Comparison of ENCODE assay signal across 8 mouse cellular contexts in the genomic region with DNA sequence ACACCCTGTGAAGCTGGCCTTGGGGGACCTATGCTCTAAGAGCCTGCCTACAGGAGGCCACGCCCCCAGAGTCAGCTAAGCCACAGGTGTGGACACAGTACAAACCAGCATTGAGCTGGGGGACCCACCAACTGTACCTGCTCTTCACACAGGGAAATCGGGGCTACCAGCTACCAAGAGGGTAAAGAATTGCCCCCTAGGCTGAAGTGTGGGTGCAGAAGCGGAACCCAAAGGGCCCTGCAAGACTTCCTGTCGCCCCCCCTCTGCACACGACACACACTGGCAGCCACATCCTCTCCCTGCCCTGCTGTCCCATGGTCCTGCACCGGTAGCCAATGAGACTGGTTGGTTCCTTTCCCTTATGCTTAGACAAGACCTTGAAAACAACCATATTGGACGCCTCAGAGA. TPM values are rescaled to one million over a fixed set of nuclear protein-coding genes. Genes with fewer than 3 reads are reported as not detected.
DNase-seq lines count a peak whose midpoint lies in the region; ATAC-seq and TF ChIP-seq lines count a peak whose summit lies in the region.

No protein-coding gene starts in this region.

- peak overlapping the region; percentile 96 for H3K9ac ChIP-seq in heart, embryonic 13.5 days
- H3K9ac ChIP-seq in embryonic facial prominence, embryonic 11.5 days (replicated peaks; ENCODE audit: low read length): no peak overlapping the region; the same call in 1 of the 2 replicates
- H3K9ac ChIP-seq in hindbrain, postnatal 0 days (replicated peaks; ENCODE audit: low read length): peak overlapping the region; percentile 75
- H3K9ac ChIP-seq in lung, embryonic 16.5 days (ENCODE audit: low read length): peak overlapping the region; percentile 93

- no peak for ATAC-seq in heart, embryonic 13.5 days (ENCODE audit: extremely low read depth, insufficient number of reproducible peaks, low FRiP score, low TSS enrichment)
- ATAC-seq in embryonic facial prominence, embryonic 11.5 days (replicated peaks; ENCODE audit: insufficient number of reproducible peaks, low FRiP score, low TSS enrichment, low read depth): no peak
- no peak for ATAC-seq in hindbrain, postnatal 0 days
- no peak for ATAC-seq in lung, embryonic 16.5 days (ENCODE audit: low read depth)

- peaks cover 54% of the 10 kb centered on the region for H3K4me1 ChIP-seq in heart, embryonic 13.5 days
- H3K4me1 ChIP-seq in embryonic facial prominence, embryonic 11.5 days (ENCODE audit: control insufficient read depth, insufficient read depth, low read length): peaks cover 14% of the 10 kb centered on the region
- peaks cover 12% of the 10 kb centered on the region for H3K4me1 ChIP-seq in hindbrain, postnatal 0 days (ENCODE audit: insufficient read depth, low read length)
- H3K4me1 ChIP-seq in lung, embryonic 16.5 days (replicated peaks; ENCODE audit: control insufficient read depth, insufficient read depth, low read length): peaks cover 30% of the 10 kb centered on the region

- peaks cover 26% of the 10 kb centered on the region for H3K36me3 ChIP-seq in heart, embryonic 13.5 days
- 0 out of 2 replicates have a peak, but pooled peaks cover 2% of the 10 kb centered on the region for H3K36me3 ChIP-seq in embryonic facial prominence, embryonic 11.5 days (replicated peaks; ENCODE audit: control insufficient read depth, insufficient read depth, low read depth, low read length)
- peaks cover 9% of the 10 kb centered on the region; the same call in 1 of the 2 replicates for H3K36me3 ChIP-seq in hindbrain, postnatal 0 days (ENCODE audit: insufficient read depth, low read length)
- peaks cover 7% of the 10 kb centered on the region for H3K36me3 ChIP-seq in lung, embryonic 16.5 days (ENCODE audit: control insufficient read depth, insufficient read depth, low read length)

- no peak for DNase-seq in heart, adult 9 months (ENCODE audit: low spot score in 2 of 2)
- DNase-seq in embryonic facial prominence, embryonic 11.5 days (ENCODE audit: low spot score): no peak
- DNase-seq in hindbrain, postnatal 0 days (ENCODE audit: low spot score): no peak
- peak; percentile 52 for DNase-seq in spleen, adult 12 weeks (ENCODE audit: low spot score)
- DNase-seq in cerebellum, adult 8-10 months: no peak
- no peak for DNase-seq in right cerebral cortex, adult 18-20 months

- no peak overlapping the region for H3K27ac ChIP-seq in heart, embryonic 13.5 days (replicated peaks)
- no peak overlapping the region for H3K27ac ChIP-seq in embryonic facial prominence, embryonic 11.5 days (replicated peaks; ENCODE audit: low read depth, low read length)
- no peak overlapping the region for H3K27ac ChIP-seq in hindbrain, postnatal 0 days
- H3K27ac ChIP-seq in lung, embryonic 16.5 days (ENCODE audit: low read length): peak overlapping the region; percentile 28; the same call in 1 of the 2 replicates

- 67% methylated on average over 7 of the region's 7 CpGs for WGBS in heart, embryonic 13.5 days
- 78% methylated on average over 7 of the region's 7 CpGs for WGBS in embryonic facial prominence, embryonic 11.5 days
- 81% methylated on average over 6 of the region's 7 CpGs for WGBS in hindbrain, postnatal 0 days
- 49% methylated on average over 7 of the region's 7 CpGs for WGBS in lung, embryonic 16.5 days

- peak overlapping the region; percentile 80 for H3K4me3 ChIP-seq in heart, embryonic 13.5 days
- no peak overlapping the region for H3K4me3 ChIP-seq in embryonic facial prominence, embryonic 11.5 days (ENCODE audit: low read depth, low read length)
- no peak overlapping the region for H3K4me3 ChIP-seq in hindbrain, postnatal 0 days (ENCODE audit: low read length)
- H3K4me3 ChIP-seq in lung, embryonic 16.5 days (ENCODE audit: low read length): peak overlapping the region; percentile 78

- H3K27me3 ChIP-seq in heart, embryonic 13.5 days (replicated peaks): peaks cover 34% of the 10 kb centered on the region
- no peaks in the 10 kb centered on the region for H3K27me3 ChIP-seq in embryonic facial prominence, embryonic 11.5 days (ENCODE audit: control insufficient read depth, insufficient read depth, low read length)
- no peaks in the 10 kb centered on the region for H3K27me3 ChIP-seq in hindbrain, postnatal 0 days (ENCODE audit: insufficient read depth, low read length)
- H3K27me3 ChIP-seq in lung, embryonic 16.5 days (ENCODE audit: control insufficient read depth, insufficient read depth, low read depth, low read length): no peaks in the 10 kb centered on the region

- H3K9me3 ChIP-seq in heart, embryonic 13.5 days: no peaks in the 10 kb centered on the region
- no peaks in the 10 kb centered on the region for H3K9me3 ChIP-seq in embryonic facial prominence, embryonic 11.5 days (replicated peaks; ENCODE audit: control insufficient read depth, low read length)
- no peaks in the 10 kb centered on the region for H3K9me3 ChIP-seq in hindbrain, postnatal 0 days (ENCODE audit: low read length)
- H3K9me3 ChIP-seq in lung, embryonic 16.5 days (ENCODE audit: control insufficient read depth, low read length): no peaks in the 10 kb centered on the region

- H3K4me2 ChIP-seq in heart, embryonic 13.5 days: peak overlapping the region; percentile 83
- H3K4me2 ChIP-seq in embryonic facial prominence, embryonic 11.5 days (ENCODE audit: low read depth, low read length): peak overlapping the region; percentile 16
- peak overlapping the region; percentile 80 for H3K4me2 ChIP-seq in hindbrain, postnatal 0 days (ENCODE audit: low read depth, low read length)
- peak overlapping the region; percentile 62 for H3K4me2 ChIP-seq in lung, embryonic 16.5 days (ENCODE audit: low read depth, low read length)

- no peak for TF ChIP-seq CTCF in hindbrain, postnatal 0 days (IDR thresholded peaks at IDR 0.05; ENCODE audit: low read depth)

RNA-seq across cellular contexts. Expression of gene Mast3, which starts 13.6 kb away (rescaled TPM):
- 5.6 and 6.7 TPM in 2 replicates for polyA plus RNA-seq in heart, embryonic 13.5 days (2015; fragmentation: Nextera tagmentation; extraction: Ambion mirVana)
- polyA plus RNA-seq in embryonic facial prominence, embryonic 11.5 days (2014; fragmentation: Nextera tagmentation; extraction: Ambion mirVana): 8.3 and 9.7 TPM in 2 replicates
- total RNA-seq in hindbrain, postnatal 0 days (2014; rRNA removed): 35.2 and 42.1 TPM in 2 replicates
- 16.2 and 16.7 TPM in 2 replicates for polyA plus RNA-seq in hindbrain, postnatal 0 days (2015; fragmentation: Nextera tagmentation; extraction: Ambion mirVana)
- 13.7 and 14.3 TPM in 2 replicates for polyA plus RNA-seq in lung, embryonic 16.5 days (2015; fragmentation: Nextera tagmentation; extraction: Ambion mirVana)

RNA-seq across cellular contexts. Expression of gene Pik3r2, which starts 14.8 kb away (rescaled TPM):
- polyA plus RNA-seq in heart, embryonic 13.5 days (2015; fragmentation: Nextera tagmentation; extraction: Ambion mirVana): 34.9 and 36.5 TPM in 2 replicates
- polyA plus RNA-seq in embryonic facial prominence, embryonic 11.5 days (2014; fragmentation: Nextera tagmentation; extraction: Ambion mirVana): 30.1 and 33.4 TPM in 2 replicates
- 162 and 176 TPM in 2 replicates for total RNA-seq in hindbrain, postnatal 0 days (2014; rRNA removed)
- 101 and 103 TPM in 2 replicates for polyA plus RNA-seq in hindbrain, postnatal 0 days (2015; fragmentation: Nextera tagmentation; extraction: Ambion mirVana)
- 56.0 and 56.8 TPM in 2 replicates for polyA plus RNA-seq in lung, embryonic 16.5 days (2015; fragmentation: Nextera tagmentation; extraction: Ambion mirVana)

RNA-seq across cellular contexts. Expression of gene Il12rb1, which starts 17.0 kb away (rescaled TPM):
- polyA plus RNA-seq in heart, embryonic 13.5 days (2015; fragmentation: Nextera tagmentation; extraction: Ambion mirVana): not detected in 2 replicates
- polyA plus RNA-seq in embryonic facial prominence, embryonic 11.5 days (2014; fragmentation: Nextera tagmentation; extraction: Ambion mirVana): 0.10 TPM in 1 of 2 replicates, not detected in the other
- total RNA-seq in hindbrain, postnatal 0 days (2014; rRNA removed): not detected in 2 replicates
- polyA plus RNA-seq in hindbrain, postnatal 0 days (2015; fragmentation: Nextera tagmentation; extraction: Ambion mirVana): not detected in 2 replicates
- 0.24 and 0.69 TPM in 2 replicates for polyA plus RNA-seq in lung, embryonic 16.5 days (2015; fragmentation: Nextera tagmentation; extraction: Ambion mirVana)

RNA-seq across cellular contexts. Expression of gene Mpv17l2, which starts 30.6 kb away (rescaled TPM):
- polyA plus RNA-seq in heart, embryonic 13.5 days (2015; fragmentation: Nextera tagmentation; extraction: Ambion mirVana): 41.6 and 48.4 TPM in 2 replicates
- polyA plus RNA-seq in embryonic facial prominence, embryonic 11.5 days (2014; fragmentation: Nextera tagmentation; extraction: Ambion mirVana): 25.8 and 33.5 TPM in 2 replicates
- total RNA-seq in hindbrain, postnatal 0 days (2014; rRNA removed): 37.2 and 53.9 TPM in 2 replicates
- 56.1 and 63.3 TPM in 2 replicates for polyA plus RNA-seq in hindbrain, postnatal 0 days (2015; fragmentation: Nextera tagmentation; extraction: Ambion mirVana)
- 37.1 and 39.2 TPM in 2 replicates for polyA plus RNA-seq in lung, embryonic 16.5 days (2015; fragmentation: Nextera tagmentation; extraction: Ambion mirVana)

RNA-seq across cellular contexts. Expression of gene Rab3a, which starts 36.8 kb away (rescaled TPM):
- 17.4 and 23.2 TPM in 2 replicates for polyA plus RNA-seq in heart, embryonic 13.5 days (2015; fragmentation: Nextera tagmentation; extraction: Ambion mirVana)
- 24.8 and 31.6 TPM in 2 replicates for polyA plus RNA-seq in embryonic facial prominence, embryonic 11.5 days (2014; fragmentation: Nextera tagmentation; extraction: Ambion mirVana)
- 610 and 693 TPM in 2 replicates for total RNA-seq in hindbrain, postnatal 0 days (2014; rRNA removed)
- polyA plus RNA-seq in hindbrain, postnatal 0 days (2015; fragmentation: Nextera tagmentation; extraction: Ambion mirVana): 693 and 724 TPM in 2 replicates
- 14.8 and 16.2 TPM in 2 replicates for polyA plus RNA-seq in lung, embryonic 16.5 days (2015; fragmentation: Nextera tagmentation; extraction: Ambion mirVana)

Comparison
In these comparisons a context has a peak if more than half of its experiments do, and no peak if none do; other contexts are left out.
1. H3K4me2 ChIP-seq: peak in every context shown above with its lines; median percentile 83 in heart, embryonic 13.5 days; 80 in hindbrain, postnatal 0 days; 62 in lung, embryonic 16.5 days; 16 in embryonic facial prominence, embryonic 11.5 days.
2. H3K4me3 ChIP-seq: peak in heart, embryonic 13.5 days (single experiment) and lung, embryonic 16.5 days (single experiment); none in embryonic facial prominence, embryonic 11.5 days (single experiment) and hindbrain, postnatal 0 days (single experiment).